Mouse (Mus musculus): ENCODE results near the gene Ubiad1. TPM values are rescaled to one million over a fixed set of nuclear protein-coding genes. Genes with fewer than 3 reads are reported as not detected.

Ubiad1 gene
- polyA plus RNA-seq, 1 experiment, result 14.4 TPM

- H3K27ac ChIP-seq (ENCODE audit: insufficient read depth, low read length), result no peak overlapping the region
- no peak overlapping the region for H3K4me3 ChIP-seq (ENCODE audit: insufficient read depth, low read length)
- no peaks in the 10 kb centered on the region for H3K4me1 ChIP-seq (ENCODE audit: control insufficient read depth, insufficient read depth, low read length)
- TF ChIP-seq CTCF (IDR thresholded peaks at IDR 0.05; ENCODE audit: borderline replicate concordance, insufficient read depth, low read length) (no peak), POLR2A (IDR thresholded peaks at IDR 0.05; ENCODE audit: low read depth, low read length) (no peak)
Observed at GRCm38 (mm10) chr4:148460656-148461284, 16.2 kb upstream of the Ubiad1 start.

DNA sequence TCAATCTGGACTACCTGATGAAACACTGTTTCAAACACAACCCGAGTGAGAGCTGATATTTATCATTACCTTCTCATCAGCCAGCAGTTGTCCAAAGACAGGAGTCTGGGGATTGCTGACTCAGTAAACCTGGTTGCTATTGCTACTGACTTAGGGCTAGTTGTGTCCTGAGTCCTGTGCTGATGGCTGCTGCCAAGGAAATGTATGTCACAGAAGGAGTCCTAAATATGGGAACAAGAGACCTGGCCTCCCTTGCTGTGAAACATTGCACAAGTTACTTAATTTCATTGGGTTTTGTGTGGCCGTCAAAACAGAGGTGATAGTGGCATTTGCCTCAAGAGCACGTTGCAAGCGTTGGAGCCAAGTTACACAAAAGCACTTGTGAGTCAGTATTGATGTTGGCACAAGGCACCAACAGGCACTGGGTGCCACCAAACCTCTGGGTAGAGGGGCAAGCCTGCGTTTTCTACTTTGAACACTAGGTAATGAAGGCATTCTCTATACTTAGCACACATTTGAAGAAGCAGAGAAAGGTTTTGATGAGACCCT lies 11.0 kb upstream of the Ubiad1 start:
- Histone ChIP-seq H3K4me1 (ENCODE audit: control insufficient read depth, insufficient read depth, low read length) (no peaks in the 10 kb centered on the region), H3K27ac (ENCODE audit: insufficient read depth, low read length) (no peak overlapping the region), H3K4me3 (ENCODE audit: insufficient read depth, low read length) (no peak overlapping the region)
- no peak for TF ChIP-seq POLR2A (IDR thresholded peaks at IDR 0.05; ENCODE audit: low read depth, low read length)
- no peak for TF ChIP-seq CTCF (IDR thresholded peaks at IDR 0.05; ENCODE audit: borderline replicate concordance, insufficient read depth, low read length)

- Histone ChIP-seq H3K4me3 (ENCODE audit: insufficient read depth, low read length) (no peak overlapping the region), H3K4me1 (ENCODE audit: control insufficient read depth, insufficient read depth, low read length) (no peaks in the 10 kb centered on the region), H3K27ac (ENCODE audit: insufficient read depth, low read length) (no peak overlapping the region)
- TF ChIP-seq CTCF (IDR thresholded peaks at IDR 0.05; ENCODE audit: borderline replicate concordance, insufficient read depth, low read length) (no peak), POLR2A (IDR thresholded peaks at IDR 0.05; ENCODE audit: low read depth, low read length) (no peak)
Observed at GRCm38 (mm10) chr4:148453707-148454106, 9.1 kb upstream of the Ubiad1 start.

DNA sequence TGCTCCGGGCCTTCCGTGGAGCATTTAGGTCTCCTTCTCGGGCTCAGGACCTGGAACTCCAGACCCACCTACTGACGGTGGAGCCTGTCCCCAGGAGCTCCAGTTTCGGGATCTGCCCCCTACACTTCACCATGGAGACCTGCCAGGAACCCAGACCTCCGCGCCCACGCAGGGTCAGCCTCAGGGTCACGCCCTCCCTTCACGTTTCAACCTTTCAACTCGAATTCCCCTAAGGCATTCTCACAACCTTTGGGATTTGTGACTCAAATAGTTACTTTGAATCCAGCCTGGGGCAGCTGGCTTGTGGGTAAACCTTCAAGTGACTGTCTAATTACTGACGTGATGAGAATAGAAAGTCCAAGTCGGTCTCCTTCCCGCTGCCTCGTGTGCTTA lies 4.3 kb upstream of the Ubiad1 start:
- H3K4me3 ChIP-seq (ENCODE audit: insufficient read depth, low read length), result peak overlapping the region; percentile 84
- 0 out of 2 replicates have a peak overlapping the region, but pooled peaks have one; percentile 6 for H3K27ac ChIP-seq (ENCODE audit: insufficient read depth, low read length)
- H3K4me1 ChIP-seq (ENCODE audit: control insufficient read depth, insufficient read depth, low read length), result no peaks in the 10 kb centered on the region
- TF ChIP-seq POLR2A (IDR thresholded peaks at IDR 0.05; ENCODE audit: low read depth, low read length), result no peak
- no peak for TF ChIP-seq CTCF (IDR thresholded peaks at IDR 0.05; ENCODE audit: borderline replicate concordance, insufficient read depth, low read length)

DNA sequence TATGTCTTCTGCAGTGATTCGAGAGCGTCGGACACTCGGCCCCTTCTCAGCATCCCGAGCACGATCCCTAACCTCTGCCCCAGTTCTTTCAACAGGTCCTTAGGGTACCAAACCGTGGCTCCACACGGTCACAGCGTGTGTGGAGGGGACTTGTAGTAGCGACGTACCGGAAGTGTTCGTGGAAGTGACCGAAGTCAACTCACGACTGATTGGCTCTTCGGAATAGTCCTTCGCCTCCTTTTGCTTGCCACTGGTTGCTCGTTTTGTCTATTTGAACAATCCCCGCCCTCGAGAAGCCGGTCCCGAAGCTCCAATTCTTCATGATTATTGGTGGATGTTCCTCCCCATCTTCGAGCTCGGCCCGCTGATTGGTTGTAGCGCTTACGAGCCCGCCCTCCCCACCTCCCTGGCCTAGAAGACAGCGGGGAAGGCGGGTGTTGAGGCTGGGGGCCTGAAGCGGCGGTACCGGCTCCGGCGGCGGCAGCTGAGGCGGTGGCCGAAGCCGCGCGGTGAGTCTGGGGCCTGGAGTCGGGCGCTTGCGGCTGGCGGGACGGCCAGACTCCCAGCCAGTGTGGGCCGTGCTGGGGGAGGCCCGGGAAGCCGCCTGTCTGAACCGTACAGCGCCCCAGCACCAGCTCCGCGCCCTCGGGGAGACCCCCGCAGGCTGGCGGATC lies 3.7 kb upstream of the Ubiad1 start, which contains the start of gene Mtor:
Gene Mtor (plus strand): TSS at position 433 of the 674 bp plus-strand sequence.
- H3K27ac ChIP-seq (ENCODE audit: insufficient read depth, low read length), result 0 out of 2 replicates have a peak within 1 kb of the TSS, but pooled peaks have one; percentile 6
- TF ChIP-seq POLR2A (IDR thresholded peaks at IDR 0.05; ENCODE audit: low read depth, low read length), result peak; percentile 92
- no peak for TF ChIP-seq CTCF (IDR thresholded peaks at IDR 0.05; ENCODE audit: borderline replicate concordance, insufficient read depth, low read length)
- no peaks in the 10 kb centered on the region for H3K4me1 ChIP-seq (ENCODE audit: control insufficient read depth, insufficient read depth, low read length)
- peak within 1 kb of the TSS; percentile 84 for H3K4me3 ChIP-seq (ENCODE audit: insufficient read depth, low read length)

DNA sequence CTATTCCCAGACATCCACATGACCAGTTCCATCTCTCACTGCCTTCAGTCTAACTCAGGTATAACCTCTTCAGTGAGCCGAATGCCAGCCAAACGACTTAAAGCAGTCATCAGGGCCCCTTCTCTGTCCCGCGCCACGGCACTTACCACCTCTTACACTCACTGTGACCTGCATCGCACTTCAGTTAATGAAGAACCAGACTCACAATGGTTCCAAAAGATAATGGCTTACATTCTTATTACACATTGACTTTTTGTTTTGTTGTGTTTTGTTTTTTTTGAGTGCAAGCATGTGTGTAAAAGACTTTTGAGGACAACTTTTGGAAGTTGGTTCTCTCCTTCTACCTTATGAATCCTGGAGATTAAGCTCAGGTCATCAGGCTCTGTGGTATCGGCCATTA lies 2.0 kb downstream of the Ubiad1 start:
- H3K4me1 ChIP-seq (ENCODE audit: control insufficient read depth, insufficient read depth, low read length), result no peaks in the 10 kb centered on the region
- no peak overlapping the region for H3K27ac ChIP-seq (ENCODE audit: insufficient read depth, low read length)
- no peak for TF ChIP-seq POLR2A (IDR thresholded peaks at IDR 0.05; ENCODE audit: low read depth, low read length)
- TF ChIP-seq CTCF (IDR thresholded peaks at IDR 0.05; ENCODE audit: borderline replicate concordance, insufficient read depth, low read length), result no peak
- H3K4me3 ChIP-seq (ENCODE audit: insufficient read depth, low read length), result no peak overlapping the region

- TF ChIP-seq CTCF (IDR thresholded peaks at IDR 0.05; ENCODE audit: borderline replicate concordance, insufficient read depth, low read length) (no peak), POLR2A (IDR thresholded peaks at IDR 0.05; ENCODE audit: low read depth, low read length) (no peak)
- no peak overlapping the region for H3K27ac ChIP-seq (ENCODE audit: insufficient read depth, low read length)
- no peak overlapping the region for H3K4me3 ChIP-seq (ENCODE audit: insufficient read depth, low read length)
Observed at GRCm38 (mm10) chr4:148441931-148442330, 2.6 kb downstream of the Ubiad1 start.

GRCm38 (mm10) chr4:148435657-148436330 lies 8.8 kb downstream of the Ubiad1 start:
- H3K27ac ChIP-seq (ENCODE audit: insufficient read depth, low read length), result no peak overlapping the region
- no peak overlapping the region for H3K4me3 ChIP-seq (ENCODE audit: insufficient read depth, low read length)
- no peak for TF ChIP-seq CTCF (IDR thresholded peaks at IDR 0.05; ENCODE audit: borderline replicate concordance, insufficient read depth, low read length)
- TF ChIP-seq POLR2A (IDR thresholded peaks at IDR 0.05; ENCODE audit: low read depth, low read length), result no peak
- H3K4me1 ChIP-seq (ENCODE audit: control insufficient read depth, insufficient read depth, low read length), result 0 out of 2 replicates have a peak, but pooled peaks cover 4% of the 10 kb centered on the region

More at GRCm38 (mm10) chr4:148441931-148442330, 2.6 kb downstream of the Ubiad1 start:
- no peaks in the 10 kb centered on the region for H3K4me1 ChIP-seq (ENCODE audit: control insufficient read depth, insufficient read depth, low read length)

GRCm38 (mm10) chr4:148435106-148435505 lies 9.5 kb downstream of the Ubiad1 start:
- no peak for TF ChIP-seq CTCF (IDR thresholded peaks at IDR 0.05; ENCODE audit: borderline replicate concordance, insufficient read depth, low read length)
- H3K27ac ChIP-seq (ENCODE audit: insufficient read depth, low read length), result no peak overlapping the region
- H3K4me3 ChIP-seq (ENCODE audit: insufficient read depth, low read length), result no peak overlapping the region
- 0 out of 2 replicates have a peak, but pooled peaks cover 4% of the 10 kb centered on the region for H3K4me1 ChIP-seq (ENCODE audit: control insufficient read depth, insufficient read depth, low read length)

All from embryonic fibroblast, embryonic 13.5 days (primary cell).